Comparison of ENCODE assay signal across 20 mouse cellular contexts in the genomic region with DNA sequence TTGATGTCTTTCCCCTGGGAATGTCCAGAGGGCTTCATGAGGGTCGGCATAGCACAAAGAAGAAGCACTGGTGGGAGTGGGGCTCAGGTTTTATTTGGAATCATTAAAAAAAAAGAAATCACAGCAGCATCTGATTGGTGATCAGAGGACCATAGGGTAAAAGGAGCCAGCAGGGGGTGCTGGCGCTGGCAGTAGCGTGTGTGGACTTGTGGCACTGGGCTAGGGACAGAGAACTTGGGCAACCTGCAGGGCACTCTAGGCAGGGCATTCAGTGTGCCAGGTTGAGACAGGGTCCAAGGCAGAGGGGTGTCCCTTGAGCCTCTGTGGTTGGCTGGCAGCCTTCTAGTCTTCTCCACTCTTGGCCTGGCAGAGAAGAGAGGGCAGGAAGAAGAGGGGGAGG. TPM values are rescaled to one million over a fixed set of nuclear protein-coding genes. Genes with fewer than 3 reads are reported as not detected.
DNase-seq lines count a peak whose midpoint lies in the region; ATAC-seq and TF ChIP-seq lines count a peak whose summit lies in the region.
"Had no signal": no experiment of that assay in that cellular context is flagged by ENCODE, and none has a peak within 500 bp of the region (broad histone marks: within the 10 kb centered on the region; RNA-seq: fewer than 3 reads in every experiment).

No protein-coding gene starts in this region.

- TF ChIP-seq CTCF in liver, embryonic 14.5 days (IDR thresholded peaks at IDR 0.05; ENCODE audit: low read depth): peak; percentile 26

- no peak overlapping the region for H3K27ac ChIP-seq in hindbrain, embryonic 14.5 days
- H3K27ac ChIP-seq in hindbrain, embryonic 11.5 days (ENCODE audit: low read depth, low read length): no peak overlapping the region
- H3K27ac ChIP-seq in liver, embryonic 14.5 days: no peak overlapping the region
- no peak overlapping the region for H3K27ac ChIP-seq in liver, embryonic 11.5 days (ENCODE audit: low read depth, low read length)
- H3K27ac ChIP-seq: forebrain, embryonic 10.5 days; heart, embryonic 15.5 days; hindbrain, embryonic 13.5 days had no signal

- H3K9me3 ChIP-seq in hindbrain, embryonic 14.5 days (ENCODE audit: control insufficient read depth, low read length): no peaks in the 10 kb centered on the region
- no peaks in the 10 kb centered on the region for H3K9me3 ChIP-seq in hindbrain, embryonic 11.5 days (ENCODE audit: control insufficient read depth, low read length)
- no peaks in the 10 kb centered on the region for H3K9me3 ChIP-seq in liver, embryonic 14.5 days (ENCODE audit: control insufficient read depth, low read length)
- no peaks in the 10 kb centered on the region for H3K9me3 ChIP-seq in liver, embryonic 11.5 days (ENCODE audit: control insufficient read depth, low read length)
- H3K9me3 ChIP-seq: heart, embryonic 15.5 days; hindbrain, embryonic 13.5 days had no signal

- no peaks in the 10 kb centered on the region for H3K36me3 ChIP-seq in hindbrain, embryonic 14.5 days (replicated peaks; ENCODE audit: control insufficient read depth, insufficient read depth)
- H3K36me3 ChIP-seq in hindbrain, embryonic 11.5 days (ENCODE audit: control insufficient read depth, insufficient read depth, low read length): no peaks in the 10 kb centered on the region
- no peaks in the 10 kb centered on the region for H3K36me3 ChIP-seq in liver, embryonic 14.5 days (replicated peaks; ENCODE audit: control insufficient read depth, insufficient read depth, low read depth)
- H3K36me3 ChIP-seq in liver, embryonic 11.5 days (ENCODE audit: control insufficient read depth, insufficient read depth, low read length): no peaks in the 10 kb centered on the region
- H3K36me3 ChIP-seq: forebrain, embryonic 10.5 days; heart, embryonic 15.5 days; hindbrain, embryonic 13.5 days had no signal

- H3K27me3 ChIP-seq in hindbrain, embryonic 14.5 days (ENCODE audit: control insufficient read depth, insufficient read depth, low read length): no peaks in the 10 kb centered on the region
- no peaks in the 10 kb centered on the region for H3K27me3 ChIP-seq in hindbrain, embryonic 11.5 days (ENCODE audit: control insufficient read depth, insufficient read depth, low read length)
- H3K27me3 ChIP-seq in liver, embryonic 14.5 days (ENCODE audit: control insufficient read depth, insufficient read depth, low read length): no peaks in the 10 kb centered on the region
- no peaks in the 10 kb centered on the region for H3K27me3 ChIP-seq in liver, embryonic 11.5 days (replicated peaks; ENCODE audit: control insufficient read depth, insufficient read depth, low read length)
- H3K27me3 ChIP-seq: heart, embryonic 15.5 days; hindbrain, embryonic 13.5 days had no signal

- TF ChIP-seq EP300 in liver, embryonic 14.5 days (IDR thresholded peaks at IDR 0.05; ENCODE audit: low read depth): no peak

- no peak overlapping the region for H3K9ac ChIP-seq in hindbrain, embryonic 14.5 days
- no peak overlapping the region for H3K9ac ChIP-seq in hindbrain, embryonic 11.5 days (ENCODE audit: low read depth, low read length)
- H3K9ac ChIP-seq in liver, embryonic 14.5 days (replicated peaks): no peak overlapping the region
- H3K9ac ChIP-seq in liver, embryonic 11.5 days (ENCODE audit: low read depth, low read length): no peak overlapping the region
- H3K9ac ChIP-seq: heart, embryonic 15.5 days; hindbrain, embryonic 13.5 days had no signal

- WGBS in hindbrain, embryonic 14.5 days: 63% methylated on average over 3 of the region's 3 CpGs
- WGBS in hindbrain, embryonic 11.5 days: 64% methylated on average over 3 of the region's 3 CpGs
- 40% methylated on average over 3 of the region's 3 CpGs for WGBS in liver, embryonic 14.5 days (ENCODE audit: insufficient replicate concordance)
- 63% methylated on average over 3 of the region's 3 CpGs for WGBS in liver, embryonic 11.5 days

- no peak overlapping the region for H3K4me3 ChIP-seq in hindbrain, embryonic 14.5 days (replicated peaks; ENCODE audit: low read length)
- H3K4me3 ChIP-seq in hindbrain, embryonic 11.5 days (ENCODE audit: low read depth, low read length): no peak overlapping the region
- no peak overlapping the region for H3K4me3 ChIP-seq in liver, embryonic 14.5 days (ENCODE audit: insufficient read depth in 1 of 2, low read depth in 2 of 2, low read length in 2 of 2)
- H3K4me3 ChIP-seq in liver, embryonic 11.5 days (ENCODE audit: low read depth, low read length): no peak overlapping the region
- H3K4me3 ChIP-seq: forebrain, embryonic 10.5 days; heart, embryonic 15.5 days; hindbrain, embryonic 13.5 days had no signal

- no peak overlapping the region for H3K4me2 ChIP-seq in hindbrain, embryonic 14.5 days (replicated peaks)
- H3K4me2 ChIP-seq in hindbrain, embryonic 11.5 days (replicated peaks; ENCODE audit: low read depth, low read length): no peak overlapping the region
- no peak overlapping the region for H3K4me2 ChIP-seq in liver, embryonic 14.5 days (ENCODE audit: low read depth)
- no peak overlapping the region for H3K4me2 ChIP-seq in liver, embryonic 11.5 days
- H3K4me2 ChIP-seq: heart, embryonic 15.5 days; hindbrain, embryonic 13.5 days had no signal

- peak; percentile 35 for DNase-seq in adrenal gland, postnatal 10 days
- no peak for DNase-seq in adrenal gland, adult 8-10 months
- peak; percentile 20 for DNase-seq in hindbrain, embryonic 14.5 days (ENCODE audit: low spot score)
- DNase-seq in hindbrain, embryonic 11.5 days (ENCODE audit: low spot score): no peak
- no peak for DNase-seq in liver, embryonic 14.5 days (ENCODE audit: low read depth in 3 of 3, low spot score in 3 of 3)
- DNase-seq in liver, embryonic 11.5 days (ENCODE audit: low spot score): no peak
- peak; percentile 64 for DNase-seq in adipocyte (ENCODE audit: low spot score)
- no peak for DNase-seq in urinary bladder, postnatal 10 days (ENCODE audit: low spot score)
- DNase-seq: cerebellum, adult 18-20 months; gastrocnemius, postnatal 36 days; kidney, adult 18-20 months; lung, postnatal 4 days; midbrain, embryonic 14.5 days; thymus, postnatal 4 days had no signal

- peaks cover 5% of the 10 kb centered on the region; the same call in 1 of the 2 replicates for H3K4me1 ChIP-seq in hindbrain, embryonic 14.5 days (replicated peaks; ENCODE audit: control insufficient read depth, insufficient read depth, low read length)
- no peaks in the 10 kb centered on the region for H3K4me1 ChIP-seq in hindbrain, embryonic 11.5 days (replicated peaks; ENCODE audit: control insufficient read depth, insufficient read depth, low read length)
- H3K4me1 ChIP-seq in liver, embryonic 14.5 days (replicated peaks; ENCODE audit: control insufficient read depth in 2 of 2, insufficient read depth in 2 of 2, low read length in 1 of 2): no peaks in the 10 kb centered on the region
- H3K4me1 ChIP-seq in liver, embryonic 11.5 days (replicated peaks; ENCODE audit: control insufficient read depth, insufficient read depth, low read length): no peaks in the 10 kb centered on the region

- no peak for ATAC-seq in hindbrain, embryonic 14.5 days (ENCODE audit: low FRiP score)
- ATAC-seq in hindbrain, embryonic 11.5 days (ENCODE audit: low FRiP score): no peak
- ATAC-seq in liver, embryonic 14.5 days (ENCODE audit: insufficient read depth): no peak
- no peak for ATAC-seq in liver, embryonic 11.5 days (replicated peaks; ENCODE audit: low FRiP score)

RNA-seq across cellular contexts. Expression of a gene that starts 4.4 kb away (rescaled TPM):
- 10 to 100 TPM; 44.7 to 50.3 TPM for total RNA-seq in adrenal gland, postnatal 10 days (2021)
- 100 to 1,000 TPM in 1 of 4 experiments, 10 to 100 TPM in 3; 19.1 to 206 (median 82.2) TPM for total RNA-seq in adrenal gland, adult 8-10 months (2022)
- polyA plus RNA-seq in hindbrain, embryonic 14.5 days (2014; fragmentation: Nextera tagmentation; extraction: Ambion mirVana): 213 and 251 TPM in 2 replicates
- polyA plus RNA-seq in hindbrain, embryonic 11.5 days (2014; fragmentation: Nextera tagmentation; extraction: Ambion mirVana): 123 and 152 TPM in 2 replicates
- polyA plus RNA-seq in liver, embryonic 14.5 days (2012; rRNA removed): 0.17 and 0.21 TPM in 2 replicates
- polyA plus RNA-seq in liver, embryonic 14.5 days (2014; fragmentation: Nextera tagmentation; extraction: Ambion mirVana): not detected in 2 replicates
- polyA plus RNA-seq in liver, embryonic 11.5 days (2014; fragmentation: Nextera tagmentation; extraction: Ambion mirVana): 1.6 and 1.8 TPM in 2 replicates

RNA-seq across cellular contexts. Expression of a gene that starts 5.1 kb away (rescaled TPM):
- total RNA-seq in adrenal gland, postnatal 10 days (2021): 10 to 100 TPM; 25.2 to 34.6 TPM
- total RNA-seq in adrenal gland, adult 8-10 months (2022): 10 to 100 TPM; 27.7 to 45.8 (median 39.9) TPM
- polyA plus RNA-seq in hindbrain, embryonic 14.5 days (2014; fragmentation: Nextera tagmentation; extraction: Ambion mirVana): 4.5 and 5.3 TPM in 2 replicates
- 4.4 and 4.7 TPM in 2 replicates for polyA plus RNA-seq in hindbrain, embryonic 11.5 days (2014; fragmentation: Nextera tagmentation; extraction: Ambion mirVana)
- 1.0 and 1.1 TPM in 2 replicates for polyA plus RNA-seq in liver, embryonic 14.5 days (2012; rRNA removed)
- polyA plus RNA-seq in liver, embryonic 14.5 days (2014; fragmentation: Nextera tagmentation; extraction: Ambion mirVana): 1.3 and 1.8 TPM in 2 replicates
- polyA plus RNA-seq in liver, embryonic 11.5 days (2014; fragmentation: Nextera tagmentation; extraction: Ambion mirVana): 5.3 and 6.2 TPM in 2 replicates

RNA-seq across cellular contexts. Expression of a gene that starts 15.0 kb away (rescaled TPM):
- 1 to 10 TPM; 2.3 to 4.2 TPM for total RNA-seq in adrenal gland, postnatal 10 days (2021)
- total RNA-seq in adrenal gland, adult 8-10 months (2022): not detected
- not detected in 2 replicates for polyA plus RNA-seq in hindbrain, embryonic 14.5 days (2014; fragmentation: Nextera tagmentation; extraction: Ambion mirVana)
- not detected in 2 replicates for polyA plus RNA-seq in hindbrain, embryonic 11.5 days (2014; fragmentation: Nextera tagmentation; extraction: Ambion mirVana)
- polyA plus RNA-seq in liver, embryonic 14.5 days (2012; rRNA removed): 0.48 TPM in 1 of 2 replicates, not detected in the other
- 0.28 and 0.40 TPM in 2 replicates for polyA plus RNA-seq in liver, embryonic 14.5 days (2014; fragmentation: Nextera tagmentation; extraction: Ambion mirVana)
- 0.66 TPM in 1 of 2 replicates, not detected in the other for polyA plus RNA-seq in liver, embryonic 11.5 days (2014; fragmentation: Nextera tagmentation; extraction: Ambion mirVana)
- total RNA-seq: gastrocnemius, postnatal 36 days; left cerebral cortex, adult 18-20 months had no signal
- polyA plus RNA-seq: forebrain, embryonic 10.5 days; frontal cortex, adult 2 months; heart, embryonic 15.5 days; hindbrain, embryonic 13.5 days; large intestine, adult 2 months; midbrain, embryonic 14.5 days had no signal

RNA-seq across cellular contexts. Expression of a gene that starts 59.7 kb away (rescaled TPM):
- 100 to 1,000 TPM; 309 to 414 TPM for total RNA-seq in adrenal gland, postnatal 10 days (2021)
- total RNA-seq in adrenal gland, adult 8-10 months (2022): 100 to 1,000 TPM; 213 to 238 (median 225) TPM
- 131 and 145 TPM in 2 replicates for polyA plus RNA-seq in hindbrain, embryonic 14.5 days (2014; fragmentation: Nextera tagmentation; extraction: Ambion mirVana)
- polyA plus RNA-seq in hindbrain, embryonic 11.5 days (2014; fragmentation: Nextera tagmentation; extraction: Ambion mirVana): 86.0 and 95.1 TPM in 2 replicates
- polyA plus RNA-seq in liver, embryonic 14.5 days (2012; rRNA removed): 140 and 186 TPM in 2 replicates
- 145 and 151 TPM in 2 replicates for polyA plus RNA-seq in liver, embryonic 14.5 days (2014; fragmentation: Nextera tagmentation; extraction: Ambion mirVana)
- 182 and 192 TPM in 2 replicates for polyA plus RNA-seq in liver, embryonic 11.5 days (2014; fragmentation: Nextera tagmentation; extraction: Ambion mirVana)

RNA-seq across cellular contexts. Expression of a gene that starts 59.9 kb away (rescaled TPM):
- total RNA-seq in adrenal gland, postnatal 10 days (2021): 10 to 100 TPM; 10.5 to 13.8 TPM
- 10 to 100 TPM; 11.3 to 13.5 (median 12.6) TPM for total RNA-seq in adrenal gland, adult 8-10 months (2022)
- 5.5 and 8.2 TPM in 2 replicates for polyA plus RNA-seq in hindbrain, embryonic 14.5 days (2014; fragmentation: Nextera tagmentation; extraction: Ambion mirVana)
- polyA plus RNA-seq in hindbrain, embryonic 11.5 days (2014; fragmentation: Nextera tagmentation; extraction: Ambion mirVana): 7.1 and 8.5 TPM in 2 replicates
- polyA plus RNA-seq in liver, embryonic 14.5 days (2012; rRNA removed): 2.0 and 3.0 TPM in 2 replicates
- 4.8 and 5.6 TPM in 2 replicates for polyA plus RNA-seq in liver, embryonic 14.5 days (2014; fragmentation: Nextera tagmentation; extraction: Ambion mirVana)
- 10.5 and 15.4 TPM in 2 replicates for polyA plus RNA-seq in liver, embryonic 11.5 days (2014; fragmentation: Nextera tagmentation; extraction: Ambion mirVana)

Comparison
In these comparisons a context has a peak if more than half of its experiments do, and no peak if none do; other contexts are left out.
1. DNase-seq: peak in adrenal gland, postnatal 10 days (single experiment), hindbrain, embryonic 14.5 days (single experiment) and adipocyte (single experiment); none in adrenal gland, adult 8-10 months (single experiment), hindbrain, embryonic 11.5 days (single experiment), liver, embryonic 14.5 days (0 of 3), liver, embryonic 11.5 days (single experiment) and urinary bladder, postnatal 10 days (single experiment).
2. RNA of a gene that starts 4.4 kb away (polyA plus RNA-seq): 213 to 251 TPM in hindbrain, embryonic 14.5 days and 123 to 152 TPM in hindbrain, embryonic 11.5 days; 1.6 to 1.8 TPM in liver, embryonic 11.5 days and 0.17 to 0.21 TPM in liver, embryonic 14.5 days; every median in the first group is over 10 times any median in the second.